Comparison of ENCODE assay signal across 21 mouse cellular contexts in genomic region chr10:10971311-10971710, GRCm38 (mm10).
"Had no signal": no experiment of that assay in that cellular context is flagged by ENCODE, and none has a peak within 500 bp of the region (broad histone marks: within the 10 kb centered on the region; RNA-seq: fewer than 3 reads in every experiment).

No protein-coding gene starts in this region.

- ATAC-seq: hindbrain, postnatal 0 days; intestine, embryonic 16.5 days; liver, embryonic 12.5 days had no signal

- DNase-seq: gastrocnemius, postnatal 14 days; gastrocnemius, postnatal 36 days; heart, adult 18-20 months; heart, postnatal 10 days; kidney, adult 11 months; kidney, adult 2 months; kidney, adult 9 months; kidney, postnatal 14 days; kidney, postnatal 36 days; layer of hippocampus, adult 9-11 months; layer of hippocampus, postnatal 36 days; left cerebral cortex, postnatal 4 days had no signal

- H3K27me3 ChIP-seq: heart, embryonic 12.5 days; hindbrain, embryonic 13.5 days; hindbrain, embryonic 15.5 days; kidney, embryonic 15.5 days; limb, embryonic 13.5 days; limb, embryonic 15.5 days; liver, embryonic 12.5 days had no signal
